Mouse (Mus musculus): ENCODE data around the gene Aen.

The Aen gene

DNA sequence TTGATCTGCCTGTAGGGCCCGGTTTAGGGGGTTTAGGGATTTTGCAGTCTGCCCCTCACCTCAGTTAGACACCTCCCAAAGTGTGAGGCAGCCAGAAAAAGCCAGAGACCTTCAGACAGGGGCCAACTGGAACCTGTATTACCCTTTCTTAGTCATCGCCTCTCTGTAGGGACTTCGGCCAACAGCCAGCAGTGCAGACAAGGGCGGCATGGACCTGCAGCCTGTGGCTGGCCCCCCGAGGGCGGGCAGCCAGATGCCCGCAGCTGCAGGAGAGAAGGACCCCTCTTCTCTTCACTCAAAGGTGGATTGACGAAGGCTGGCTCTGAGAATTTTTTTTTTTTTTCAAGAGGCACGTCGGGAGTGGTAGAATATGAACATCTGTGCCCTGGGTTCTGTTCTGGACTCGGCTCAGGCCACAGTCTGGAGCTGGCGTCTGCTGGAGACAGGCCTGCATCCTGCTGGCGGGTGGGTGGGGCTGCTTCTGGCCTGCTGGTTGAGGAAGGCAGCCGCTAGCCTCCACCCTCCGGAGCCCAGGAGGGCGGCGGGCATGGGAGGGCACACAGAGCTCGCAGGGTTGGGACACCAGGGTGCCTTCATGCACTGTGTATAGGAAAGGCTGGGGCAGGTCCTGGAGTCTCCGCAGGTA, 43.4 kb downstream of the Aen start:
- DNase-seq (ENCODE audit: low read depth, low spot score), result no peak

GRCm38 (mm10) chr7:78940971-78941370, 45.3 kb downstream of the Aen start:
- no peak for DNase-seq (ENCODE audit: low read depth, low spot score)

- no peak for DNase-seq (ENCODE audit: low read depth, low spot score)
These were observed 46.9 kb downstream of the Aen start for GRCm38 (mm10) chr7:78942544-78942943.

DNA sequence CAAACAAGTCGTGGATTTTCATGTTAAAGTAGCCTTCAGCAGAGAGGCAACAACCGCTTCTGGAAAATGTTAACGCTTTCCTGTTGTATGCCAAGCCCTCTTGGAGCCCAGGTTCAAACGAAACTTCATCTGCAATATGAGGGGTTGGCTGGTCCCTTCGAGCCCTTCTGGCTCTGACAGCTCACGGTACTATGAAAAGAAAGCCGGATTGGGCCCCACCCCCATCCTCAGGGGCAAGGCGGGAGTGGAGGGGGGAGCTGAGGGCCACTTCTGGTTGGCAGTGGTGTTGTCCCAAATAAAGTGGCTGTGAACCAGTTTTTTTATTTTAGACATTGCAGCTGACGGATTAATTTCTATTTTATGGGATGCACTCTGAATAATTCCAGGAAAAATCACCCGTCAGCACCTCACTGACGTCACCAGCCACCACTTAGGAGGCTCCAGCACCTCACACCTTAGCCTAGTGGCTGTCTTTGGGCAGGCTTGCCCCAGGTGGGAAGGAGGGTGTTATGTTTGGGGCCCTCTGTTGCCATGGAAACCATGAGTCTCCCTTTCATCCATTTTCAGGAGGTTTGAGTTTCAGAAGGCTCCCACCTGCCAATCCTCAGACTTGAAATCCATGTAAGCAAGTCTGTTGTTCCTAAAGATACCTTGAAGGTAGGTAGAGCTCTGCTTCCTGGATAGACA, 58.4 kb downstream of the Aen start:
- peak; percentile 5 for DNase-seq (ENCODE audit: low read depth, low spot score)

DNA sequence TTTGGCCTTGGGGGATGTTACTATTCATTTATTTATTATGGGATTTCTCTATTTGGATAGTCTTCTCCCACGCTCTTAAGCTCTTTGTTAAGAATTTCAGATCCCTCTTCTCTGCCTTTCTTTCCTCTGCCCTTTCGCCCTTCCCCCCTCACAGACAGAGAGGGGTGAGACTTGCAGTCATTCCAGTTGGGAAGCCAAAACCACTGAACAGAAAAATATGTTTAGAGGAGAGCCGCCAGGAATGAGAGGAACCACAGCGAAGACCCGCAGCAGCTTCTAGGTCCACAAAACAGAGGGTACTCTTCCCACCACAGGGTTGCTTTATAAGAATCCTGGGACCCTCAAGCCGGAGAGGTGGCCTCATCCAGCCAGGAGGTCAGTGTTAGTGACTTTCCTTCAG, 59.0 kb downstream of the Aen start:
- DNase-seq (ENCODE audit: low read depth, low spot score), result no peak

- no peak for DNase-seq (ENCODE audit: low read depth, low spot score)
These were observed 59.4 kb downstream of the Aen start for GRCm38 (mm10) chr7:78955086-78955485.

GRCm38 (mm10) chr7:78958499-78959073, 62.9 kb downstream of the Aen start:
- no peak for DNase-seq (ENCODE audit: low read depth, low spot score)
